Mouse (Mus musculus): Measurements from ENCODE around the gene Fbf1. TPM values are rescaled to one million over a fixed set of nuclear protein-coding genes. Genes with fewer than 3 reads are reported as not detected.
A peak's percentile ranks its signal among the peaks of the same experiment; 100 is the strongest.

Fbf1 gene
- polyA plus RNA-seq, 1 experiment: 46.9 TPM

DNA sequence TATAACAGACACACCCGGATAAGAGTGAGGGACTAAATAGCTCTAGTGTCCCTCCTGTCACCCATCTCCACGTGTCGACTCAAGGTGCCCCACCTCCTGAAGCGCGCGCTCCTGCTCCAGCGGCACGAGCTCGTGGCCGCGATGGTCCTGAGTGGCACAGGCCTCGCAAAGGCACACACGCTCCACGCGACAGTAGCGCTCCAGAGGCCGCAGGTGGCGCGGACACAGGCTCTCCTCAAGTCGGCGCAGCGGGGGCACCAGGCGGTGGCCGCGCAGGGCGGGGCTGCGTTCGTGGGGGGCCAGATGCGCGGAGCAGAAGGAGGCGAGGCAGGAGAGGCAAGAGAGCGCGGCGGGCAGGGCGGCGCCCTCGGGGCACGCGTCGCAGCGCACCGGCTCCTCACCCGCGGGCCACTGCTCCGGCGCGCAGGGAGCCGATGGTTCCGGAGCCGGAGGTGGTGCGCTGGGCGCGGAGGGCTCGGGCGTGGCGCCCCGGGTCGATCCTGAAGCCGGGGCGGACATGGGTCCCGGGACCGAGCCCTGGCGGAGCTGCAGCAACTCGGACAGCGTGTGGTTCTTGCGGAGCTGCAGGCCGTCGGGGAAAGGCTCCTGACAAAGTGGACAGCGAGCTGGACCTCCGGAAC, 58.4 kb downstream of the Fbf1 start:
- peak overlapping the region; percentile 81 for H3ac ChIP-seq (ENCODE audit: control insufficient read depth, insufficient read length, low read depth)
- peaks cover 44% of the 10 kb centered on the region for H3K79me2 ChIP-seq (ENCODE audit: control insufficient read depth, insufficient read depth)
- H3K27me3 ChIP-seq (ENCODE audit: control insufficient read depth, insufficient read depth, insufficient read length): no peaks in the 10 kb centered on the region
- TF ChIP-seq CTCF (IDR thresholded peaks at IDR 0.05; ENCODE audit: control insufficient read depth, insufficient read depth, insufficient read length) (peak; percentile 10), MAX (IDR thresholded peaks at IDR 0.05) (peak; percentile 84), MYOG (IDR thresholded peaks at IDR 0.05; ENCODE audit: control insufficient read depth, extremely low read depth, insufficient read length) (no peak)
- peak overlapping the region; percentile 97 for H3K4me3 ChIP-seq (ENCODE audit: insufficient read depth, poor library complexity, severe bottlenecking)
- H3K36me3 ChIP-seq (ENCODE audit: control insufficient read depth, insufficient read depth): peaks cover 25% of the 10 kb centered on the region
- peaks cover 9% of the 10 kb centered on the region for H3K79me3 ChIP-seq (ENCODE audit: low read depth)

DNA sequence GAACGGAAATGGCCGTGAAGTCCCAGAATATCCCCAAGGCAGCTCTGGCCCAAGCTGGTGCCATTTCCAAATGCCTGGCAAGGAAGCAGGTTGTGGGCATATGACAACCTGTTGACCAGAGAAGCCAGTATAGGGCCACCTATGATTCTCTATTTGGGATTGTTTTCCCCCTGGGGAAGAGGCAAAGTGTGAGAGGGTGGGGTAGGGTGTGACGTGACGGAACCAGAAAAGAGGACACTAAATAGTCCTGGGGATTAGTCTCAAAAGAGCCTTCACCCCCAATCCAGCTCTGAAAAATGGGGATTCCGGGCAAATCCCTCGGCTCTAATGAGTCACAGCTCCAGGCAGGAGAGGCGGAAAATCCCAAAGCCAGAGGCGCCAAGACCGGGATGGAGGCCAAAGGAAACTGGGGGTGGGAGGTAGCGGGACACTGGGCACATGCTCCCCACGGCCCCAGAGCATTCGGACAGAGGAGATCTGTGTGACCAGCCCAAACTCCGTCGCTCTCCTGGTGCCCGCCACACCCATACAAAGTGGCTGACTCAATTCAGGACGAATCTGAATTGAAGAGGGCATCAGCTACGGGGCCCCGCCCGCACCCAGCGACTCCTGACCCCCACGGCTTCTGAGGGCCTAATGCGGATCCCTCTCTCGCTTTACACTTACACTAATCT, 59.4 kb downstream of the Fbf1 start:
- Histone ChIP-seq H3ac (ENCODE audit: control insufficient read depth, insufficient read length, low read depth) (peak overlapping the region; percentile 55), H3K4me3 (ENCODE audit: insufficient read depth, poor library complexity, severe bottlenecking) (peak overlapping the region; percentile 97), H3K79me3 (ENCODE audit: low read depth) (peaks cover 9% of the 10 kb centered on the region), H3K36me3 (ENCODE audit: control insufficient read depth, insufficient read depth) (peaks cover 25% of the 10 kb centered on the region), H3K27me3 (ENCODE audit: control insufficient read depth, insufficient read depth, insufficient read length) (no peaks in the 10 kb centered on the region), H3K79me2 (ENCODE audit: control insufficient read depth, insufficient read depth) (peaks cover 44% of the 10 kb centered on the region)
- TF ChIP-seq FOSL1 (IDR thresholded peaks at IDR 0.05; ENCODE audit: insufficient read depth, low read length, poor library complexity, severe bottlenecking): no peak
- no peak for TF ChIP-seq CEBPB (IDR thresholded peaks at IDR 0.05; ENCODE audit: low read depth)
- peak; percentile 20 for TF ChIP-seq USF1 (IDR thresholded peaks at IDR 0.05; ENCODE audit: low read depth)
- no peak for TF ChIP-seq MYOG (IDR thresholded peaks at IDR 0.05; ENCODE audit: control insufficient read depth, extremely low read depth, insufficient read length)
- TF ChIP-seq MAX (IDR thresholded peaks at IDR 0.05): peak; percentile 33
- no peak for TF ChIP-seq MYOD1 (IDR thresholded peaks at IDR 0.05; ENCODE audit: control insufficient read depth, insufficient read length, low read depth)
- no peak for TF ChIP-seq CTCF (IDR thresholded peaks at IDR 0.05; ENCODE audit: control insufficient read depth, insufficient read depth, insufficient read length)

DNA sequence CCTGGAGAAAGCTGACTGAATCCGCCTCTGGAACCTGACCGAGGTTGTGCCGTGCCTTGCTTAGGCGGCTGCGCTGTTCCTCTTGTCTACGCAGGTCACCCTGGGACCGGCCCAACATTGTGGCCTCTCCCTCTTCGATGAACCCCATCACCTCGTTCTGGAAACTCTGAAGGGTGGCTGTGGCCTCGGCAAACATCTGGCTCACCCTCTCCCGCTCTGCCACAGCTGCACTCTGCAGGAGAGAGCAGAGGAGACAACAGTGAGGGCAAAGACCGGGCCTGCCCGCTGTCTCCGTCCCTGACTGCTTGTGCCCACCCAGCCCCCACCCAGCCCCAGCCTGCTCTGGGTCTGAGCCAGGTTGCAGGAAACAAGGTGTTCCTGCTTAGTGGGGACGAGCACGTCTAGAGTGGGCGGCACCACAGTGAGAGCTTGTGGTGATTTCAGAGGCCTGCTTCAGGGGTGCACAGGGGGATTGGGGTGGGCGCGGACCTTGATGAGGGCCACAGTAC, 60.1 kb downstream of the Fbf1 start:
- H3K79me3 ChIP-seq (ENCODE audit: low read depth): peaks cover 9% of the 10 kb centered on the region
- H3K79me2 ChIP-seq (ENCODE audit: control insufficient read depth, insufficient read depth): peaks cover 44% of the 10 kb centered on the region
- TF ChIP-seq MAX (IDR thresholded peaks at IDR 0.05) (no peak), MYOD1 (IDR thresholded peaks at IDR 0.05; ENCODE audit: control insufficient read depth, insufficient read length, low read depth) (no peak)
- H3K27me3 ChIP-seq (ENCODE audit: control insufficient read depth, insufficient read depth, insufficient read length): no peaks in the 10 kb centered on the region
- H3ac ChIP-seq (ENCODE audit: control insufficient read depth, insufficient read length, low read depth): peak overlapping the region; percentile 47
- H3K36me3 ChIP-seq (ENCODE audit: control insufficient read depth, insufficient read depth): peaks cover 25% of the 10 kb centered on the region
- peak overlapping the region; percentile 97 for H3K4me3 ChIP-seq (ENCODE audit: insufficient read depth, poor library complexity, severe bottlenecking)

DNA sequence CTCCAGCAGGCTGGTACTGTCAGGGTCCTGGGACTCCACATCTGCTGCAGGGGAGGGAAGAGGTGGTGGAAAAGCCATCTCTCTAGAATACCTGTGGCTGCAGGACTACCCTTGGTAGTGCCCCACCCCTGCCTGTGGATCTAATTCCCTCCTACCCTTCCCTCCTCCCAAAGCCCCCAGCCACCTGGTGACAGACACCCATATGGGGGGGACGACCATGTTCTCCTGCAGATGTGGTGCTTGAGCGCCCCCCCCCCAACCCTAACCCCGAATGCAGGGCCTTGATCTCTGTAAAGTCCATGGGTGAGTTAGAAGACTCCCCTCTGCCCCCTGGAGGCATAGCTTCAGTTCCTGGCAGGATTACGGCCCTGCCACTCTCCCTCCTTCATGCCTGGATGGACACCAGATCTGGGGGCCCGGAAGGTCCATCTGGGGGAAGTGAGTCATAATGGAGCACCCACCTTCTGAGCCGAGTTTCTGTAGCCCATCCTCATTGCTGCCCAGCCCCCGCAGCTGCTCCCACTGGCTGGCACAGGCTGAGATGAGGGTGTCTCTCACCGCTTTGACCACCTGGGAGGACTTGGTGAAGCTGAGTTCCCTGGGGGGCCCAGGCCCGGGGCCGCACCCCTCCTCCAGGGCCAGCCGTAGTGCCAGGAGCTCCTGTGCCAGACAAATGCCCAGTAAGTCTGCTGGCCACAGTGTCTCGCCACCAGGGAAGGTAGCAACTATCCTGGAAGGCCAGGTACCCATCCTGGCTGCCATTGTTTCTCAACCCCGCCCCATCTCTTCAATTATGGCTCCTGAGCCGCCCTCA, 60.8 kb downstream of the Fbf1 start:
- Histone ChIP-seq H3K36me3 (ENCODE audit: control insufficient read depth, insufficient read depth) (peaks cover 25% of the 10 kb centered on the region), H3ac (ENCODE audit: control insufficient read depth, insufficient read length, low read depth) (peak overlapping the region; percentile 47), H3K27me3 (ENCODE audit: control insufficient read depth, insufficient read depth, insufficient read length) (no peaks in the 10 kb centered on the region), H3K79me3 (ENCODE audit: low read depth) (peaks cover 9% of the 10 kb centered on the region), H3K4me3 (ENCODE audit: insufficient read depth, poor library complexity, severe bottlenecking) (peak overlapping the region; percentile 97), H3K79me2 (ENCODE audit: control insufficient read depth, insufficient read depth) (peaks cover 44% of the 10 kb centered on the region)
- no peak for TF ChIP-seq CEBPB (IDR thresholded peaks at IDR 0.05; ENCODE audit: low read depth)
- no peak for TF ChIP-seq USF1 (IDR thresholded peaks at IDR 0.05; ENCODE audit: low read depth)
- TF ChIP-seq FOSL1 (IDR thresholded peaks at IDR 0.05; ENCODE audit: insufficient read depth, low read length, poor library complexity, severe bottlenecking): no peak
- no peak for TF ChIP-seq MAX (IDR thresholded peaks at IDR 0.05)
- no peak for TF ChIP-seq MYOD1 (IDR thresholded peaks at IDR 0.05; ENCODE audit: control insufficient read depth, insufficient read length, low read depth)
- TF ChIP-seq CTCF (IDR thresholded peaks at IDR 0.05; ENCODE audit: control insufficient read depth, insufficient read depth, insufficient read length): no peak
- no peak for TF ChIP-seq MYOG (IDR thresholded peaks at IDR 0.05; ENCODE audit: control insufficient read depth, extremely low read depth, insufficient read length)

DNA sequence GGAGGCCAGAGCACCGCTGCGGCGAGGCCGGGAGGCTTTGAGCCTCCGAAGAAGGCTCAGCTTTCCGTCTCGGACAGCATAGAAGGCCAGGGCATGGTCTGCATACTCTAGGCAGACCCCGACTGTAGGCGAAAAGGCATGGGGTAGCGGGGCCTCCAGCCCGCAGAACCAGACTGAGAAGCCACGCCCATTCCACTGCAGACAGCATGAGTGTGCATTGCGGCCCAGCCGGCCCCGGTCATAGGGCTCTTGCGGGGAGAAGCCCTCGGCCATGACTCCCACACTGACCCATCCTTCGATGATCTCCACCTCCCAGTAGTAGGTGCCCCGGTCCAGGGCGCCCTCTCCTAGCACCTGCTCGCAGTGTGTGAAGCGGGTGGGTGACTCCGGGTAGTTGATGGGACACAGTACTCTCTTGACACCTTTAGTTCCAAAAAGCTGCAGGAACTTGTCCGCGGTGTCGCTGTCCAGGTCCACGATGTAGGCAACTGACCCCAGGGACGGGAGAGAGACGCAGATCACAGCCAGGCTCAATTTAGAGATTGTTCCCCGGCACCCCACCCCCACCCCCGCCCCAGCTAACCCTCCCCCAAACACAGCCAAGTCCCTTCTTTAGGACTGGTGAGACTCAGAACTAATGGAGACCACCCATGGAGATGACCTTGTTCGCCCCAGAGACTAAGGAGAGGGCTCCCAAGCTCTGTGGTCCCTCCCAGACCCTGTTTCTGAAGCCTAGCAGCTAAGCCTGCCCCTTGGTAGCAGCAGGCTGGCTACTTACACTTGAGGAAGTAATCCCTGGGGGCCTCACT, 61.6 kb downstream of the Fbf1 start:
- Histone ChIP-seq H3K79me3 (ENCODE audit: low read depth) (peaks cover 9% of the 10 kb centered on the region), H3K4me3 (ENCODE audit: insufficient read depth, poor library complexity, severe bottlenecking) (no peak overlapping the region), H3K79me2 (ENCODE audit: control insufficient read depth, insufficient read depth) (peaks cover 44% of the 10 kb centered on the region), H3ac (ENCODE audit: control insufficient read depth, insufficient read length, low read depth) (no peak overlapping the region), H3K27me3 (ENCODE audit: control insufficient read depth, insufficient read depth, insufficient read length) (no peaks in the 10 kb centered on the region), H3K36me3 (ENCODE audit: control insufficient read depth, insufficient read depth) (peaks cover 25% of the 10 kb centered on the region)
- TF ChIP-seq MAX (IDR thresholded peaks at IDR 0.05) (no peak), MYOG (IDR thresholded peaks at IDR 0.05; ENCODE audit: control insufficient read depth, extremely low read depth, insufficient read length) (no peak), MYOD1 (IDR thresholded peaks at IDR 0.05; ENCODE audit: control insufficient read depth, insufficient read length, low read depth) (no peak), CEBPB (IDR thresholded peaks at IDR 0.05; ENCODE audit: low read depth) (no peak)
